Mouse (Mus musculus) megakaryocyte, embryonic 14.5 days (primary cell): ENCODE data around the gene Taok3. TPM values are rescaled to one million over a fixed set of nuclear protein-coding genes. Genes with fewer than 3 reads are reported as not detected.

Source experiments
- H3K27me3 ChIP-seq: replicated peaks from 2 replicates; pipeline ENCODE3; 2012; ENCODE audit warnings: inconsistent platforms
- H3K36me3 ChIP-seq: replicated peaks from 2 replicates; pipeline ENCODE3; 2012; ENCODE audit warnings: low read length, inconsistent platforms, mixed read lengths
- H3K4me1 ChIP-seq: 2 replicates; pipeline ENCODE4 v1.6.1; 2012; ENCODE audit warnings: inconsistent platforms
- H3K4me3 ChIP-seq: replicated peaks from 2 replicates; pipeline ENCODE3; 2012; ENCODE audit warnings: moderate library complexity, mild to moderate bottlenecking, inconsistent platforms
- H3K9me3 ChIP-seq: 2 replicates; pipeline ENCODE4 v1.6.1; 2012; ENCODE audit warnings: inconsistent platforms
- FLI1 ChIP-seq: IDR thresholded peaks from 2 replicates; pipeline ENCODE4 v1.6.1; 2012; ENCODE audit warnings: low read length, inconsistent platforms, mixed read lengths
- GATA1 ChIP-seq: IDR thresholded peaks from 3 replicates; pipeline ENCODE4 v1.6.1; 2012; ENCODE audit warnings: mixed read lengths, low read length, inconsistent platforms, borderline replicate concordance
- polyA plus RNA-seq: library from polyadenylated mRNA; stranded (reverse); fragments of >175 nt; gene quantifications from 2 replicates; pipeline ENCODE4 v1.2.3, GENCODE M21; 2012; ENCODE audit warnings: low replicate concordance; ENCODE audit not compliant: insufficient read depth

The Taok3 gene
- polyA plus RNA-seq, 1 experiment: 75.0 TPM

DNA sequence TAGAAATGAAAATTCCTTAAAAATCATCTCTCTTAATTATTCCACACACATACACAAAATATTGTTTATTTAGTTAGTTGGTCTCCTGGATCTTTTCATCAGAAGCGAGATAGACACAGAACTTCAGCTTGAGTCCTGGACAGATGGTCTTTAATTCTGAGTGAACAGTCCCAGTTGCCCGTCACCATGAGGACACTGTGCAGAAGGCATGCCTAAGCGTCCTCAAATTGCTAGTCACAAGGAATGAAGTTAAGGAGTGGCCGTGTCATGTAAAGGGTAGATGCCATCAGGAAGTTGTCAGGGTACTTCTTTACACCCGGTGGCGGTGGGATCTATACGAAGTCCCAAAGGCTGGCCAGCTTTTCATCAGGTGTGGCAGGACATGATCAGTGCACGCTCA, 19.9 kb downstream of the Taok3 start:
- Histone ChIP-seq H3K4me3 (peak overlapping the region; percentile 83), H3K4me1 (peaks cover 90% of the 10 kb centered on the region), H3K36me3 (peaks cover 83% of the 10 kb centered on the region), H3K27me3 (no peaks in the 10 kb centered on the region), H3K9me3 (no peaks in the 10 kb centered on the region)
- TF ChIP-seq GATA1 (no peak), FLI1 (no peak)

GRCm38 (mm10) chr5:117140374-117140773, 20.4 kb downstream of the Taok3 start:
- Histone ChIP-seq H3K27me3 (no peaks in the 10 kb centered on the region), H3K36me3 (peaks cover 86% of the 10 kb centered on the region), H3K4me1 (peaks cover 96% of the 10 kb centered on the region), H3K4me3 (peak overlapping the region; percentile 75), H3K9me3 (no peaks in the 10 kb centered on the region)
- TF ChIP-seq FLI1 (no peak), GATA1 (no peak)

DNA sequence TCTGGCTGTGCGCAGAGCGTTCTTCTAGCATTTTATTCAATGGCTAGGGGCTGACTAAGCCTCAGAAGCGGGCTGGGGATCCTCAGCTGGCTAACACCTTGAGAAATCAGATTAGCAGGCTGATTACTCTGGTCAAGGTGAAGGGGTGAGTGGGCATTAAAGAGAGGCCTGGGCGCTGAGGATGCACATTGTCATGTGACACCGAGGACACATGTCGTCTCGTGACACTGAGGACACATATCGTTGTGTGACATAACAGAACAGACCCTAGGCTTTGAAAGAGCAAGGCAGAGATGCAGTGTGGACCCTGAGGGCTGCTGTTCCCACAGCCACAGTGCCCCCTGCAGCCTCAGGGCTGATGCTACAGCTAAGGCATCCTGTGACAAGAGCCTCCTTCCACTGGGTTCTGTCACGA, 23.8 kb downstream of the Taok3 start:
- Histone ChIP-seq H3K27me3 (no peaks in the 10 kb centered on the region), H3K4me1 (peaks cover 97% of the 10 kb centered on the region), H3K9me3 (peaks cover 8% of the 10 kb centered on the region), H3K36me3 (peaks cover 94% of the 10 kb centered on the region), H3K4me3 (peak overlapping the region; percentile 55)
- TF ChIP-seq FLI1: no peak
- no peak for TF ChIP-seq GATA1

GRCm38 (mm10) chr5:117146165-117146564, 26.2 kb downstream of the Taok3 start:
- peak overlapping the region; percentile 18 for H3K4me3 ChIP-seq
- no peaks in the 10 kb centered on the region for H3K27me3 ChIP-seq
- no peak for TF ChIP-seq FLI1
- TF ChIP-seq GATA1: no peak
- peaks cover 10% of the 10 kb centered on the region for H3K9me3 ChIP-seq
- peaks cover 96% of the 10 kb centered on the region for H3K4me1 ChIP-seq
- peaks cover 90% of the 10 kb centered on the region for H3K36me3 ChIP-seq

- no peaks in the 10 kb centered on the region for H3K27me3 ChIP-seq
- peak overlapping the region; percentile 80 for H3K4me3 ChIP-seq
- peaks cover 90% of the 10 kb centered on the region for H3K36me3 ChIP-seq
- peaks cover 95% of the 10 kb centered on the region for H3K4me1 ChIP-seq
- TF ChIP-seq FLI1 (no peak), GATA1 (no peak)
- H3K9me3 ChIP-seq: peaks cover 11% of the 10 kb centered on the region
These were observed 27.5 kb downstream of the Taok3 start for GRCm38 (mm10) chr5:117147187-117148095.

DNA sequence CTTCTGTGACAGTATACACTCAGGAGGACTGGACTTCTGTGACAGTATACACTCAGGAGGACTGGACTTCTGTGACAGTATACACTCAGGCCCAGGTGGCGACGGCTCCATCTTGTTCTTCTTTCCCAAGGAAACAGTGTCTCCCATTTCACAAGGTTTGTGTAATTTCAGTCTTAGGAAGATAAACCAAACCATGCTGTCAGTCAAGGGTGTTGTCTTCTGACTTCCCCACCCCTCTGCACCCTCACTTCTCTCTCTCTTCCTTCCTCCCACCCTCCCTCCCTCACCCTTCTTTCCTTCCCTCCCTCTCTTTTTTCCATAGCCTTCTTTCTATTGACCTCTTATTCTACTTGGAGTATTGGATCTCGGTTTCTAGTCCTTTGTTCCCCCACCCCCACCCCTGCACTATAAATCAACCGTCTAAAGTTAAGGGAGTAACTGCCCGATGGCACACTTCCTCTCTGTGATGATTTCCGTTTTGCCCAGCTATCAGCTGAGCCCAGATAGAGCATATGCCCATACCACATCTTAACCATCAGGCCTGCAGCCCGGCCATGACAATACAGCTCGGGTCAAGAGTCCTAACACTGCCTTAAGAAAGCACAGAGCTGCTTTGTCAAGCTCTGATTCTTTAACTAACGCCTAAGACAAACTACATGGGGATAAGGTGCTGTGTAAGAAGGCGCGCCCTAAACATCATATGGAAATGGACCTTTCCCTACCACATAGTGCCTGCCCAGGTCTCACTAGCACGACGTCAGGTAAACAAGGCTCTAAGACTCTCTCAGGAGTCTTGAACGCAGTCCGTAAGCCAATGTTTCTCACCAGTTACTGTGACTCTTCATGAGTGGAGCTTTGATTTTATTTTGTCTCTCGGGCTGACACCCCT, 29.4 kb downstream of the Taok3 start:
- H3K9me3 ChIP-seq: peaks cover 11% of the 10 kb centered on the region
- peaks cover 92% of the 10 kb centered on the region for H3K36me3 ChIP-seq
- no peaks in the 10 kb centered on the region for H3K27me3 ChIP-seq
- peaks cover 96% of the 10 kb centered on the region for H3K4me1 ChIP-seq
- H3K4me3 ChIP-seq: peak overlapping the region; percentile 83
- TF ChIP-seq GATA1: no peak
- no peak for TF ChIP-seq FLI1

- H3K9me3 ChIP-seq: peaks cover 11% of the 10 kb centered on the region
- TF ChIP-seq FLI1 (no peak), GATA1 (no peak)
- peaks cover 96% of the 10 kb centered on the region for H3K4me1 ChIP-seq
- peaks cover 92% of the 10 kb centered on the region for H3K36me3 ChIP-seq
- H3K4me3 ChIP-seq: peak overlapping the region; percentile 46
- H3K27me3 ChIP-seq: no peaks in the 10 kb centered on the region
These were observed 30.1 kb downstream of the Taok3 start for GRCm38 (mm10) chr5:117150068-117150467.

GRCm38 (mm10) chr5:117152944-117153343, 33.0 kb downstream of the Taok3 start:
- H3K27me3 ChIP-seq: no peaks in the 10 kb centered on the region
- H3K4me3 ChIP-seq: no peak overlapping the region
- 0 out of 2 replicates have a peak, but pooled peaks cover 3% of the 10 kb centered on the region for H3K9me3 ChIP-seq
- no peak for TF ChIP-seq FLI1
- H3K36me3 ChIP-seq: peaks cover 93% of the 10 kb centered on the region
- peaks cover 93% of the 10 kb centered on the region for H3K4me1 ChIP-seq

- Histone ChIP-seq H3K27me3 (no peaks in the 10 kb centered on the region), H3K4me1 (peaks cover 93% of the 10 kb centered on the region), H3K36me3 (peaks cover 95% of the 10 kb centered on the region), H3K4me3 (no peak overlapping the region), H3K9me3 (0 out of 2 replicates have a peak, but pooled peaks cover 3% of the 10 kb centered on the region)
- TF ChIP-seq GATA1 (no peak), FLI1 (no peak)
These were observed 33.7 kb downstream of the Taok3 start for GRCm38 (mm10) chr5:117153527-117154091.
